Mouse (Mus musculus): ENCODE measurements around the gene Rtn4. TPM values are rescaled to one million over a fixed set of nuclear protein-coding genes. Genes with fewer than 3 reads are reported as not detected.
"Not testable (repeated sequence)": the region's sequence is repeated elsewhere in the genome, so short reads cannot be mapped to it uniquely, and the experiment has no call there.

The Rtn4 gene
- 10 to 100 TPM; 84.9 to 93.5 TPM for total RNA-seq (2021)

DNA sequence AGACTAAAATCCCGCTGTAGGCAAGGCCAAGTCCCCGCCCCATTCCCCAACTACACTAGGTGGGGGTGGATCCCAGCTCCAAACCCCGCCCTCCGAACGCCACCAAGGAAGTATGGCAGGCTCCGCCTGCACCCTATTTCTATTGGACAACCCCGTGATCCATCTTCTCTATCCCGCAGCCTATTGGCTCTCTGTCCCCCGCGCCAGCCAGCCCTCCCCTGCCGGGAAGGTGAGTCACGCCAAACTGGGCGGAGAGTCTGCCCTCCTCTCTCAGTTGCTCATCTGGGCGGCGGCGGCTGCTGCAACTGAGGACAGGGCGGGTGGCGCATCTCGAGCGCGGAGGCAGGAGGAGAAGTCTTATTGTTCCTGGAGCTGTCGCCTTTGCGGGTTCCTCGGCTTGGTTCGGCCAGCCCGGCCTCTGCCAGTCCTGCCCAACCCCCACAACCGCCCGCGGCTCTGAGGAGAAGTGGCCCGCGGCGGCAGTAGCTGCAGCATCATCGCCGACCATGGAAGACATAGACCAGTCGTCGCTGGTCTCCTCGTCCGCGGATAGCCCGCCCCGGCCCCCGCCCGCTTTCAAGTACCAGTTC is at the start of gene Rtn4:
Gene Rtn4, plus strand, starts transcription at position 265 of the 590 bp plus-strand sequence.
- intact Hi-C loops (cut with DNase I) = loop anchor here (5.0 to 10.0 kb wide), 4 partner anchors 115 to 425 kb away; partner anchors contain the start of genes Ccdc88a, Clhc1 and Rps27a
- DNase-seq (ENCODE audit: low spot score) = peak; percentile 98

DNA sequence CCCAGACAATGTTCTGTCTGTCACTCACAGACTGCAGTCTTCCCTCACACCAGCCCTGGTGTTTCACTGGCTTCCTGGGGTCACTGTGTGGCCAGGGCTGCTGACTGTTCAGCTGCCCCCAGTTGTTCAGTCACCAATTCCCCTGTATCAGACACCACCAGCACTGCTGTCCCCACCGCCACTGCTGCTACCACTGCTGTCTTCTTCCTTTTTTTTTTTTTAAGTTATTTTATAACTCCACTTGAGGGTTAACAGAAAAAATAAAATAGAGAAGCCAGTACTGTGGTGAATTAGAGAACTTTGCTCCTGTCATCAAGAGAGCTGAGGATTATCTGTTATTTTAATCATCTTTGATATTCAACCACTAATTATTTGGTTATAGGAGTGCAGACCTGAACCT is 48.3 kb upstream of the Rtn4 start:
- DNase-seq (ENCODE audit: low spot score) = no peak
- intact Hi-C loops (cut with DNase I) = no loop called here

DNA sequence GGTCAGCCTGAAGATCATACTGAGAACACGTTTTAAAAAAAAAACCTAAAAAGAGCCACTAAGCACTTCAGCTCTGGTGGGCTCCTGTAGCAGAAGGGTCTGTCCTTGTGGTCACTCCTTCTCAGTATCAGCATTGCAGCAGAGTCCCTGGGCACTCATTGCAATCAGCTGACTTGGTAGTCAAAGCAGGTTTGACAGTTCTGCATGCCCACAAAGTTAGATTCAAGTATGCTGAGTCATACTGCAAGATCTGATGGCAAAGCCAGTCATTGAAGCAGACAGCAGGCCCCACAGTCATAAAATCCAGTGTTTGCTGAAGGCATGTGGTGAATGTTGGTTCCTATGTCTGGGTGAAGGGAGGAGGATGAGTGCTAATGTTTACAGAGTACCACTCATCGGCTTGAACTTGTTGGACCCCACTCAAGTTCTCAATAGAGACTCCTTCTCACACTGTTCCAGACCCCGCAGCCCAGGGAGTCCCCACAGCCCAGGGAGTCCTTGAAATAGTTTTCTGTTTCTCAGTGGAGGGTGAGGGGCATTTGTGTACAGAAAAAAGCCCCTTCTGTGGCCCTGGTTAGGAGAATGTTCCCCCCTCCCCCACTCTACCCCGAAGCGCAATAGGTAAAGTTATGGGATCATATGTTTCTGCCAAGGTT is 47.2 kb upstream of the Rtn4 start:
- no peak for DNase-seq (ENCODE audit: low spot score)
- intact Hi-C loops (cut with DNase I) = no loop called here

GRCm38 (mm10) chr11:29647568-29648319 is 45.0 kb upstream of the Rtn4 start:
- DNase-seq (ENCODE audit: low spot score) = no peak
- intact Hi-C loops (cut with DNase I) = no loop called here

DNA sequence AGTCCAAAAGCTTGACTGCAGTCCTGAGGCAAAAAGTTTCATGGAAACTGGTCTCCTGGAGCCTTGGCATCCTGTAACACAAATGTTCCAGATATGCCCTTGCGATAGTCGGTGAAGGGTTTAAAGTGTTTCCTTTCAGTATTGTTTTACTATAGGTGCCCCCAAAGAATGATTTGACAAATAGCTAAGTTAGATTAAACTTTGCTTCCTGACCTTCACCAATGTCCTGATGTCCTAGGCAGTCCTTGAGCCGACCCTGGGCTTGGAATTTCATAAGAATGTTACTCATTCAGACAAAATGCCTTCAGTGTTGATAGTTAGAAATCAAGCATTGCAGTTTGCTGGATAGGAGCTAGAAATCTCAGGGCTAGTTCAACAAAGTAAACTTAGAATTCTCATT is 37.4 kb upstream of the Rtn4 start:
- intact Hi-C loops (cut with DNase I); DNase-seq (ENCODE audit: low spot score): not testable (repeated sequence)

DNA sequence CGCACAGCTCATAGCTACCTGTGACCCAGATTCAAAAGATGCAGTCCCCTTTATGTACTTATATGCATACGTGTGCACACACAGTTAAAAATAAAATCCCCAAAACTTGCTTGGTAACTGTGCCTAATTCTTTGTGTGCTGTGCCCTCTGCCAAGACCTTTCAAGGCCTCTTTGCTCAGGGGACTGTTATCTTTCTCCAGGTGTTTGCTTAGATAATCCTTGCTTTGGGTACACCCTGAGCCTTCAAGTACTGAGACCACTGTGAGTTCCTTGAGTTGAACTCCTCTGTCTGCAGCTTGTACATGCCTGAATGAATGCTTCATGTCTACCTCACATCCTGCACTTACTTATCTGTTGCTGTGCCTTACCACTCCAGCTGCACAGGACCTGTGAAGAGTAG is 32.0 kb upstream of the Rtn4 start:
- intact Hi-C loops (cut with DNase I) = no loop called here

GRCm38 (mm10) chr11:29667634-29668033 is 25.1 kb upstream of the Rtn4 start:
- intact Hi-C loops (cut with DNase I) = no loop called here
- DNase-seq (ENCODE audit: low spot score) = no peak

More for the DNA sequence above, 32.0 kb upstream of the Rtn4 start:
- no peak for DNase-seq (ENCODE audit: low spot score)

GRCm38 (mm10) chr11:29669706-29670105 is 23.0 kb upstream of the Rtn4 start:
- no peak for DNase-seq (ENCODE audit: low spot score)
- intact Hi-C loops (cut with DNase I) = no loop called here

DNA sequence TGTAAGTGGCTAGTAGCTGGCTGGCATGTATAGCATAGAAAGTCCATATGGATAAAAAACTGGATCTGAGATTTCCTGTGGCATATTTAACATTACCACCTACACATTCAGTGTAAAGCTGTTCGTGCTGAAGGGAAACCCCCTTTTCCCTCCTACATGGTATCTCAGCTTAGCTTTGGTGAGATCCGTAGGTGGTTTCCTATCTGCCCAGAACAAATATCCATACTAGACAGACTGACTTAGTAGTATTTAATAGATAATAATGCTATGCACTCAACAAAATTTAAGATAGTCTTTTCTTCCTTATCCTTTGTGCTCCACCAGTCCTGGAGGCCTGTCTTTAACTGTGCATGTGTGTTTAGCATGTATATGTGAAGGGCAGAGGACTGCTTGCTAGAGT is 19.4 kb upstream of the Rtn4 start:
- intact Hi-C loops (cut with DNase I) = no loop called here

GRCm38 (mm10) chr11:29676718-29677117 is 16.0 kb upstream of the Rtn4 start:
- no peak for DNase-seq (ENCODE audit: low spot score)
- intact Hi-C loops (cut with DNase I) = no loop called here

More for the DNA sequence above, 19.4 kb upstream of the Rtn4 start:
- no peak for DNase-seq (ENCODE audit: low spot score)

DNA sequence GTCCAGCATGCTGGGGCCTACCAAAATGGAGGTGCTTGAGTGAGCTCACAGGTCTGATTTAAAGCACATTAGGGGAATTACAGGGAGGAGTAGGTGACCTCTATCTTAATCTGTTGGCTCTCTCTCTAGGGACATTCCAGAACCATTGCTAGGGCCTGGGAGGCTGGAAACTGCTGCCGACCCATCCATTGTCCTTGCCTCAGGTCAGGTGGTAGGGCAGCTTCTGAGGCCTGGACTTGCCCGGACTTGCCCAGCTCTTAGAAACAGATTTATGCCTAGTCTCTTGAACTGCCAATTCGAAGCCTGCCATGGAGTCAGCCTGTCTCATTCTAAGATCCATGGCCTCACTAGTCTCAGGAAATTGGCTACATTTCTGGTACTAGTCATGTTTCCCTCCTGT is 12.8 kb upstream of the Rtn4 start:
- DNase-seq (ENCODE audit: low spot score) = no peak
- intact Hi-C loops (cut with DNase I) = no loop called here

DNA sequence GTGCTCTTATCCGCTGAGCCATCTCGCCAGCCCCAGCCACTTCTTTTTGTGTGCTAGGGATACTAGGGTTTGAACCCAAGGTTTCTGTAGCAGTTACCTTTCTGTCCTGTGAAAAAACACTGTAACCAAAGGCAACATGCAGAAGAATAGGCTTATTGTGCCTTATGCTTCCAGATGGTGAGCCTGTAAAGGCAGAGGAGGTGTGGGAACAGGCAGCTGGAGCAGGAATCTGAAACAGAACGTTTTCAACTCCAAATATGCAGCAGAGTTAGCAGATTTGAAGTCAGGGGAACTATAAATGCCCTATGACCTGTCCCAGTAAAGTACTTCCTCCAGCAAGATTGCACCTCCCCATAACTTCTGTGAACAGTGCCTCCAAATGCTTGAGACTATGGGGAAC is 12.0 kb upstream of the Rtn4 start:
- DNase-seq (ENCODE audit: low spot score) = no peak
- intact Hi-C loops (cut with DNase I) = no loop called here

DNA sequence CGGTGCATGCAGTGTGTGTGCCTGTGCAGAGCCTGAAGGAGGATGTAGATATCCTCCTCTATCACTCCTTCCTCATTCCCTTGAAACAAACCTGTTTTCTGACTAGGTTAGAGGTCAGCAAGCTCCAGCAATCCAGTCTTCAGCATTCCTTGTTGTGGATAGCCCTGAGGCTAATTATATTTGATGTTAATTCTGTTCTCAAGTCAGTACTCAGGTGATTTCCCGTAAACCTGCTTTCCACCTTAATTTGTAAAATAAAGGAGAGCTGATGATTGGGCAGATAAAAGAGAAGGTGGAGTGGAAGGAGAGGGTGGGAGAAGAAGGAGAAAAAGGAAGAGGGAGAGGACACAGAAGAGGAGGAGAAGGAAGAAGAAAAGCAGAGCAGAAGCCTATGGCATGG is 8.5 kb upstream of the Rtn4 start:
- DNase-seq (ENCODE audit: low spot score) = no peak
- intact Hi-C loops (cut with DNase I) = no loop called here

DNA sequence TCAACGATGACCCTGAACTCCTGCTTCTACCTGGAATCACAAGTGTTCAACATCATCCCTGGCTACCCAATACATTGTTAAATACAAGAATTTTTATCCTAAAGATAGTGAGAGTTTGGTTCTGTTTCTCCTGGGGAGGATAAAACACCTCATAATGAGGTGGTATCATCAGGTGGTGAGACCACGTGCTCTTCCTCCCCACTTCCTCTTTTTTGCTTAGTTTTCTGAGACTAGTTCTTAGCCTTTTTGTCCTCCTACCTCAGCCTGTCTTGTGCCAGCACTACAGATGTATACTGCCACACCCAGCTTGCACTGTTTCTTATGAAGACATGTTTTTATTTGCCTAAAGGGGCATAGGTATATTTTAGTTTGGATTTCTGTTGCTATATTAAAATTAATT is 6.6 kb upstream of the Rtn4 start:
- intact Hi-C loops (cut with DNase I) = no loop called here

DNA sequence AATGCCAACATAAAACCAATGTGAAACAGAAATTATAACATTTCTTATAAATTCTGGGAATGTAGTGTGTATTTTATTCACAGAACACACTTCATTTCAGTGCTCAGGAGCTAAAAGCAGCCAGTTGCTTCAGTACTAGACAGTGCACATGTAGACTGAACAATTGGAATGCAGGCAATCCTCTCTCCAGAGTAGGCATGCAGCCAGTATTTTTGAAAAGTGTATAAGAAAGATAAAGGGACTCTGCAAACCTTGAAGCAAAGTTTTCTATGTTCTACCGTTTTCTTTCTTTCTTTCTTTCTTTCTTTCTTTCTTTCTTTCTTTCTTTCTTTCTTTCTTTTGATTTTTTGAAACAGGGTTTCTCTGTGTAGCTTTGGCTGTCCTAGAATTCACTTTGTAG is 1.2 kb upstream of the Rtn4 start:
- DNase-seq (ENCODE audit: low spot score) = no peak
- intact Hi-C loops (cut with DNase I) = loop anchor here (5.0 to 10.0 kb wide), 4 partner anchors 114 to 424 kb away; partner anchors contain the start of genes Ccdc88a, Clhc1 and Rps27a

More for the DNA sequence above, 6.6 kb upstream of the Rtn4 start:
- no peak for DNase-seq (ENCODE audit: low spot score)

DNA sequence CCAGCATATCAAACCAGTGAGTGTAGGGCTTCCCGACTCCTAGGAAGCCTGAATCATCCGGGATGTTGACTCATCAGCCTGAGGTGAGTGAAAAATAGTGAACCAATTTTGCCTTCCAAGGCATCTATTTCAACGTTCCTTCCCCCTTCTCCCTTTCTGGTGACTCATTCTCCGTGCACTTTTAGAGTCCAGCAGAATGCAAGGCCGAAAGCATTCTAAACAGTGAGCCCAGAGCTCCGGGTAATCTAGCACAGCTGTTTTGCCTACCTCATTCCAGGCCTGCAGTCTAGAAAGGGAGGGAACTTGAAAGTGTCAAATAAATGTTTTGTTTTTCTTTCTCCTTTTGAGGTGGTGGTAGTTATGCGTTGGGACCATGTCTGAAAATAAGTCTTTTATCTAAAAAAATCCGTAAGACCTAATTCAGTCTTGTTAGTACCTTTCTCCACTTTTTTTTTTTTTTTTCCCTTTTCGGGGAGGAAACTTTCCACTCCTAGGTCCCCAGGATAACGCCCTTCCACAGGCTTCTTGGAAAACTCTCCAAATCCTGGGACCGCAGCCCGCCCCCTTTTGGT is 550 bp upstream of the Rtn4 start:
- DNase-seq (ENCODE audit: low spot score) = peak; percentile 12
- intact Hi-C loops (cut with DNase I) = loop anchor here (5.0 to 10.0 kb wide), 4 partner anchors 115 to 425 kb away; partner anchors contain the start of genes Ccdc88a, Clhc1 and Rps27a

GRCm38 (mm10) chr11:29693576-29694410 is 1.0 kb downstream of the Rtn4 start:
- peak; percentile 79 for DNase-seq (ENCODE audit: low spot score)
- intact Hi-C loops (cut with DNase I) = loop anchor here (5.0 to 10.0 kb wide), 4 partner anchors 116 to 426 kb away; partner anchors contain the start of genes Ccdc88a, Clhc1 and Rps27a

DNA sequence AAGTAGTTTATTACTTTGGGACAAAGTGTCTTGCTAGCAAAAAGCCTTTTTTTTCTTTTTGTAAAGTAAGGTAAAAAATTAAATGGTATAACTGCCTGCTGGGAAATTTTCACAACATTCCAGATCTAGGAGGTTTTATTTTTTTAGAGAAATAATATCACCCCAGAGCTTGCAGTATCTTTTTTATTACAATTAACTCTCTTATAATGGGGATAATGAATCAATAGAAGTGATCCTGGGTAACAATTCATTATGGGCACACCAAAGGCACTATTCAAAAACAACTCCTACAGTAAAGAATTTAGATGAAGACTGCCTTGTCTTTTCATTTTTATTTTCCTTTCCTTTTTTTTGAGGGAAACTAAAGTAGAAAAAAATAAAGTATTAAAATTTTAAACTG is 2.0 kb downstream of the Rtn4 start:
- intact Hi-C loops (cut with DNase I) = loop anchor here (5.0 to 10.0 kb wide), 4 partner anchors 117 to 427 kb away; partner anchors contain the start of genes Ccdc88a, Clhc1 and Rps27a
- DNase-seq (ENCODE audit: low spot score) = no peak

GRCm38 (mm10) chr11:29702721-29703120 is 10.0 kb downstream of the Rtn4 start:
- DNase-seq (ENCODE audit: low spot score) = no peak
- intact Hi-C loops (cut with DNase I) = no loop called here

All from heart, postnatal 25 days (tissue).